Mouse (Mus musculus) G1E (cell line): Measurements from ENCODE around the gene Cic.

ENCODE experiments used
- CTCF ChIP-seq: IDR thresholded peaks from 2 replicates; pipeline ENCODE4 v1.5.1; 2012; ENCODE audit warnings: low read depth, low read length, inconsistent platforms, mixed read lengths
- GATA1 ChIP-seq: IDR thresholded peaks from 2 replicates; pipeline ENCODE4 v1.6.1; 2012; ENCODE audit warnings: borderline replicate concordance, low read length, inconsistent platforms, mixed read lengths
- TAL1 ChIP-seq: conservative IDR thresholded peaks from 2 replicates; pipeline ENCODE4 v1.6.1; 2012; ENCODE audit warnings: low read depth, low read length, inconsistent platforms, mixed read lengths

GRCm38 (mm10) chr7:25266180-25266962 lies 1.1 kb upstream of the Cic start:
- TF ChIP-seq CTCF (no peak), GATA1 (no peak), TAL1 (no peak)
